Mouse (Mus musculus) ES-E14 (cell line): Measurements from ENCODE around the gene Fam84b.

ENCODE experiments used
- CHD2 ChIP-seq: IDR thresholded peaks from 2 replicates; pipeline ENCODE4 v1.6.1; 2014; ENCODE audit warnings: mild to moderate bottlenecking, low read depth, low read length, inconsistent platforms
- HCFC1 ChIP-seq: IDR thresholded peaks from 2 replicates; pipeline ENCODE4 v1.6.1; 2012; ENCODE audit warnings: low read length, inconsistent platforms, borderline replicate concordance; ENCODE audit not compliant: insufficient read depth
- ZNF384 ChIP-seq: IDR thresholded peaks from 2 replicates; pipeline ENCODE4 v1.6.1; 2012; ENCODE audit warnings: low read depth, low read length, inconsistent platforms

DNA sequence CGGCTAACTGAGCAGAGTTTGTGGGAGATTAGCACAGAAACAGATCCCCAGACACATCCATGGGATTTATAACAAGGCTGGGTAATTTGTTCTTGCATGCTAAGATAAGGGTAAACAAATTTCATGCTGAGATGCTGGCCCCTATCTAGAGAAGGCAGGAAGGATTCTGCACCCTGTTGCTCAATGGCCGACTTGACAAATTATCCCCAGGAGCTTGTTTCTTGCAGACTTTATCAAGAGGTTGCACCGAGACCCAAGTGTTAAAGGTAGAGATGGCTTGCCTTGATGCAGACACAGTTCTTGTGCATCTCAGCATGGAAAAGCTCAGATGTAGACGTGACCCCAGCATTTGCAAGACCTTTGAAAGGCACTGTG is 13.3 kb downstream of the Fam84b start:
- TF ChIP-seq CHD2 (no peak), ZNF384 (no peak), HCFC1 (no peak)
